38 mouse cellular contexts compared by ENCODE assay signal in genomic region chr11:95130668-95131252, GRCm38 (mm10). TPM values are rescaled to one million over a fixed set of nuclear protein-coding genes. Genes with fewer than 3 reads are reported as not detected.
DNase-seq lines count a peak whose midpoint lies in the region; ATAC-seq and TF ChIP-seq lines count a peak whose summit lies in the region.
"Had no signal": no experiment of that assay in that cellular context is flagged by ENCODE, and none has a peak within 500 bp of the region (broad histone marks: within the 10 kb centered on the region; RNA-seq: fewer than 3 reads in every experiment).

No protein-coding gene starts in this region.

- H3K27me3 ChIP-seq in lung, embryonic 15.5 days: peaks cover 16% of the 10 kb centered on the region
- H3K27me3 ChIP-seq in MEL (ENCODE audit: control insufficient read depth in 1 of 2, insufficient read depth in 2 of 2, low read length in 2 of 2): peaks cover 0 to 2% of the 10 kb centered on the region in 2 experiments; a peak in 2 of 4 replicates
- peaks cover 11% of the 10 kb centered on the region; the same call in 1 of the 2 replicates for H3K27me3 ChIP-seq in intestine, embryonic 15.5 days (replicated peaks)
- 0 out of 2 replicates have a peak, but pooled peaks cover 4% of the 10 kb centered on the region for H3K27me3 ChIP-seq in stomach, embryonic 16.5 days (ENCODE audit: control insufficient read depth, insufficient read depth, low read length)
- H3K27me3 ChIP-seq: Patski had no signal

- ATAC-seq in lung, embryonic 15.5 days (ENCODE audit: borderline replicate concordance, extremely low read depth, low FRiP score, low TSS enrichment): peak; percentile 58; the same call in 1 of the 2 replicates
- peak; percentile 90 for ATAC-seq in intestine, embryonic 15.5 days
- peak; percentile 83 for ATAC-seq in stomach, embryonic 16.5 days (ENCODE audit: insufficient read depth, low FRiP score)
- ATAC-seq: forebrain, embryonic 15.5 days; hindbrain, postnatal 0 days; liver, embryonic 12.5 days; liver, postnatal 0 days; Patski had no signal

- 58% methylated on average over 17 of the region's 17 CpGs for WGBS in lung, embryonic 15.5 days
- 55% methylated on average over 17 of the region's 17 CpGs for WGBS in intestine, embryonic 15.5 days
- WGBS in stomach, embryonic 16.5 days: 57% methylated on average over 17 of the region's 17 CpGs

- no peak overlapping the region for H3K9ac ChIP-seq in lung, embryonic 15.5 days
- no peak overlapping the region for H3K9ac ChIP-seq in MEL (ENCODE audit: control insufficient read depth, low read depth, low read length, poor library complexity, severe bottlenecking)
- no peak overlapping the region for H3K9ac ChIP-seq in intestine, embryonic 15.5 days
- no peak overlapping the region; the same call in 1 of the 2 replicates for H3K9ac ChIP-seq in stomach, embryonic 16.5 days (ENCODE audit: low read length)
- H3K9ac ChIP-seq: embryonic facial prominence, embryonic 13.5 days; forebrain, embryonic 15.5 days; liver, embryonic 12.5 days; liver, postnatal 0 days had no signal

- no peak for TF ChIP-seq POLR2A in MEL (IDR thresholded peaks at IDR 0.05; ENCODE audit: control insufficient read depth in 1 of 2, insufficient read depth in 1 of 2, low read depth in 1 of 2, low read length in 2 of 2, poor library complexity in 1 of 2)

- no peak for TF ChIP-seq CTCF in MEL (IDR thresholded peaks at IDR 0.05 in 2 of 3, conservative IDR thresholded peaks at IDR 0.05 in 1 of 3; ENCODE audit: control insufficient read depth in 1 of 3, insufficient read depth in 1 of 3, low read depth in 2 of 3, low read length in 3 of 3, poor library complexity in 1 of 3, severe bottlenecking in 1 of 3)

- DNase-seq in lung, postnatal 25 days (ENCODE audit: low spot score): no peak
- DNase-seq in MEL (ENCODE audit: low read depth, low spot score): no peak
- DNase-seq in kidney, postnatal 4 days: no peak
- no peak for DNase-seq in kidney, postnatal 10 days
- DNase-seq: adrenal gland, postnatal 10 days; cerebellum, adult 11-12 months; cerebellum, adult 9-11 months; embryo, embryonic 11 days; kidney, adult 2 months; kidney, postnatal 14 days; liver, postnatal 0 days; midbrain, embryonic 14.5 days; retina, postnatal 1 day; right cerebral cortex, postnatal 14 days; thymus, adult 2 months; thymus, postnatal 36 days had no signal

- no peak for TF ChIP-seq EP300 in MEL (IDR thresholded peaks at IDR 0.05; ENCODE audit: low read depth in 1 of 2, low read length in 2 of 2)

- peak overlapping the region; percentile 42 for H3K27ac ChIP-seq in lung, embryonic 15.5 days
- H3K27ac ChIP-seq in MEL (ENCODE audit: control insufficient read depth, low read depth, low read length): no peak overlapping the region
- H3K27ac ChIP-seq in intestine, embryonic 15.5 days: no peak overlapping the region
- no peak overlapping the region; the same call in 1 of the 2 replicates for H3K27ac ChIP-seq in stomach, embryonic 16.5 days (ENCODE audit: low read length)
- H3K27ac ChIP-seq: embryonic facial prominence, embryonic 13.5 days; forebrain, embryonic 10.5 days; forebrain, embryonic 15.5 days; hindbrain, postnatal 0 days; left cerebral cortex, adult 2 months; liver, embryonic 12.5 days had no signal

- no peak overlapping the region for H3K4me2 ChIP-seq in lung, embryonic 15.5 days
- peak overlapping the region; percentile 4 for H3K4me2 ChIP-seq in intestine, embryonic 15.5 days (replicated peaks)
- no peak overlapping the region for H3K4me2 ChIP-seq in stomach, embryonic 16.5 days (ENCODE audit: low read depth, low read length)
- H3K4me2 ChIP-seq: embryonic facial prominence, embryonic 13.5 days; forebrain, embryonic 15.5 days; liver, embryonic 12.5 days had no signal

- no peak for TF ChIP-seq RAD21 in MEL (IDR thresholded peaks at IDR 0.05; ENCODE audit: low read depth, low read length)

- no peak overlapping the region for H3K4me3 ChIP-seq in lung, embryonic 15.5 days
- no peak overlapping the region for H3K4me3 ChIP-seq in MEL (ENCODE audit: control insufficient read depth in 1 of 2, insufficient read depth in 1 of 2, low read depth in 2 of 2, low read length in 2 of 2)
- H3K4me3 ChIP-seq in intestine, embryonic 15.5 days (replicated peaks): no peak overlapping the region
- H3K4me3 ChIP-seq in stomach, embryonic 16.5 days (replicated peaks; ENCODE audit: low read length): no peak overlapping the region
- H3K4me3 ChIP-seq: embryonic facial prominence, embryonic 13.5 days; forebrain, embryonic 10.5 days; forebrain, embryonic 15.5 days; left cerebral cortex, adult 2 months; liver, embryonic 12.5 days had no signal

- no peaks in the 10 kb centered on the region for H3K36me3 ChIP-seq in lung, embryonic 15.5 days
- no peaks in the 10 kb centered on the region for H3K36me3 ChIP-seq in MEL (ENCODE audit: control insufficient read depth in 1 of 2, insufficient read depth in 2 of 2, low read length in 2 of 2)
- H3K36me3 ChIP-seq in intestine, embryonic 15.5 days: no peaks in the 10 kb centered on the region
- no peaks in the 10 kb centered on the region for H3K36me3 ChIP-seq in stomach, embryonic 16.5 days (ENCODE audit: control insufficient read depth, insufficient read depth, low read length)
- H3K36me3 ChIP-seq: embryonic facial prominence, embryonic 13.5 days; forebrain, embryonic 10.5 days; forebrain, embryonic 15.5 days; G1E; liver, embryonic 12.5 days had no signal

- H3K9me3 ChIP-seq in lung, embryonic 15.5 days: no peaks in the 10 kb centered on the region
- H3K9me3 ChIP-seq in MEL (replicated peaks; ENCODE audit: insufficient read depth, low read length): no peaks in the 10 kb centered on the region
- H3K9me3 ChIP-seq in intestine, embryonic 15.5 days: no peaks in the 10 kb centered on the region
- H3K9me3 ChIP-seq in stomach, embryonic 16.5 days (replicated peaks; ENCODE audit: control insufficient read depth, low read length): no peaks in the 10 kb centered on the region
- H3K9me3 ChIP-seq: embryonic facial prominence, embryonic 13.5 days; forebrain, embryonic 10.5 days; forebrain, embryonic 15.5 days; G1E; liver, embryonic 12.5 days had no signal

- H3K4me1 ChIP-seq in lung, embryonic 15.5 days: peaks cover 28% of the 10 kb centered on the region
- no peaks in the 10 kb centered on the region for H3K4me1 ChIP-seq in MEL (ENCODE audit: control insufficient read depth in 1 of 2, insufficient read depth in 2 of 2, low read length in 2 of 2)
- peaks cover 13% of the 10 kb centered on the region for H3K4me1 ChIP-seq in intestine, embryonic 15.5 days (replicated peaks)
- peaks cover 10% of the 10 kb centered on the region for H3K4me1 ChIP-seq in stomach, embryonic 16.5 days (ENCODE audit: control insufficient read depth, insufficient read depth, low read length)

- H3K79me2 ChIP-seq in MEL (ENCODE audit: control insufficient read depth, insufficient read depth, low read length, poor library complexity): no peaks in the 10 kb centered on the region

TF ChIP-seq in MEL, 35 proteins besides CTCF, POLR2A, EP300 and RAD21:
- TF ChIP-seq ZKSCAN1 (IDR thresholded peaks at IDR 0.05; ENCODE audit: low read depth, low read length) (peak; percentile 79), ZC3H11A (IDR thresholded peaks at IDR 0.05; ENCODE audit: low read depth, low read length) (no peak), MEF2A (IDR thresholded peaks at IDR 0.05; ENCODE audit: extremely low read depth, insufficient replicate concordance, low read depth, low read length, poor library complexity, severe bottlenecking) (no peak), ELF1 (IDR thresholded peaks at IDR 0.05; ENCODE audit: low read depth, low read length) (no peak)

RNA-seq across cellular contexts. Expression of gene Dlx3, which starts 10.8 kb away (rescaled TPM):
- 0.23 and 0.50 TPM in 2 replicates for polyA plus RNA-seq in lung, embryonic 15.5 days (2015; fragmentation: Nextera tagmentation; extraction: Ambion mirVana)
- not detected in 2 replicates for total RNA-seq in MEL (2012; rRNA removed)
- polyA plus RNA-seq in MEL (2012; ENCODE audit: insufficient read depth in 1 of 2, insufficient read length in 2 of 2, low read depth in 1 of 2, low replicate concordance in 2 of 2, missing spikeins in 1 of 2): not detected
- 0.60 and 0.88 TPM in 2 replicates for polyA plus RNA-seq in intestine, embryonic 15.5 days (2015; fragmentation: Nextera tagmentation; extraction: Ambion mirVana)
- polyA plus RNA-seq in stomach, embryonic 16.5 days (2015; fragmentation: Nextera tagmentation; extraction: Ambion mirVana): 3.0 and 3.9 TPM in 2 replicates
- total RNA-seq: gastrocnemius, adult 8-10 months; heart, adult 8-10 months; heart, postnatal 25 days; layer of hippocampus, adult 18-20 months; layer of hippocampus, postnatal 14 days; left cerebral cortex, adult 2 months; left cerebral cortex, postnatal 25 days; monocyte, adult 5-6 weeks had no signal
- polyA plus RNA-seq: forebrain, embryonic 15.5 days; G1E; heart, embryonic 14.5 days; liver, postnatal 0 days; neural tube, embryonic 14.5 days; Patski had no signal

RNA-seq across cellular contexts. Expression of gene Dlx4, which starts 15.3 kb away (rescaled TPM):
- polyA plus RNA-seq in lung, embryonic 15.5 days (2015; fragmentation: Nextera tagmentation; extraction: Ambion mirVana): 0.41 and 0.45 TPM in 2 replicates
- not detected in 2 replicates for total RNA-seq in MEL (2012; rRNA removed)
- not detected for polyA plus RNA-seq in MEL (2012; ENCODE audit: insufficient read depth in 1 of 2, insufficient read length in 2 of 2, low read depth in 1 of 2, low replicate concordance in 2 of 2, missing spikeins in 1 of 2)
- 0.10 and 0.16 TPM in 2 replicates for polyA plus RNA-seq in intestine, embryonic 15.5 days (2015; fragmentation: Nextera tagmentation; extraction: Ambion mirVana)
- polyA plus RNA-seq in stomach, embryonic 16.5 days (2015; fragmentation: Nextera tagmentation; extraction: Ambion mirVana): 0.99 and 1.7 TPM in 2 replicates
- total RNA-seq: gastrocnemius, adult 8-10 months; heart, adult 8-10 months; layer of hippocampus, postnatal 14 days; left cerebral cortex, adult 2 months; left cerebral cortex, postnatal 25 days; monocyte, adult 5-6 weeks had no signal
- polyA plus RNA-seq: forebrain, embryonic 15.5 days; G1E; heart, embryonic 14.5 days; hindbrain, embryonic 11.5 days; kidney, adult 2 months; neural tube, embryonic 14.5 days; small intestine, adult 2 months had no signal

RNA-seq across cellular contexts. Expression of gene Itga3, which starts 54.2 kb away (rescaled TPM):
- 27.0 and 27.3 TPM in 2 replicates for polyA plus RNA-seq in lung, embryonic 15.5 days (2015; fragmentation: Nextera tagmentation; extraction: Ambion mirVana)
- total RNA-seq in MEL (2012; rRNA removed): not detected in 2 replicates
- not detected for polyA plus RNA-seq in MEL (2012; ENCODE audit: insufficient read depth in 1 of 2, insufficient read length in 2 of 2, low read depth in 1 of 2, low replicate concordance in 2 of 2, missing spikeins in 1 of 2)
- polyA plus RNA-seq in intestine, embryonic 15.5 days (2015; fragmentation: Nextera tagmentation; extraction: Ambion mirVana): 32.8 and 35.6 TPM in 2 replicates
- 19.4 and 19.9 TPM in 2 replicates for polyA plus RNA-seq in stomach, embryonic 16.5 days (2015; fragmentation: Nextera tagmentation; extraction: Ambion mirVana)
- polyA plus RNA-seq: G1E had no signal

Comparison
In these comparisons a context has a peak if more than half of its experiments do, and no peak if none do; other contexts are left out.
1. RNA of gene Itga3, which starts 54.2 kb away (polyA plus RNA-seq): 32.8 to 35.6 TPM in intestine, embryonic 15.5 days, 27.0 to 27.3 TPM in lung, embryonic 15.5 days and 19.4 to 19.9 TPM in stomach, embryonic 16.5 days; not detected in MEL; every median in the first group is over 10 times any median in the second.
2. Peak in every context shown above with its lines, with median percentiles within 50 percentile points of each other: ATAC-seq.